Mouse (Mus musculus) left cerebral cortex, adult 9 months (tissue): ENCODE results near the gene Tnfsf13b.

ENCODE experiments used
- DNase-seq, 2 experiments: peaks; one replicate each; pipeline ENCODE4 v3.0.0; 2022; ENCODE audit warnings: low spot score in 2 of 2

Tnfsf13b gene

DNA sequence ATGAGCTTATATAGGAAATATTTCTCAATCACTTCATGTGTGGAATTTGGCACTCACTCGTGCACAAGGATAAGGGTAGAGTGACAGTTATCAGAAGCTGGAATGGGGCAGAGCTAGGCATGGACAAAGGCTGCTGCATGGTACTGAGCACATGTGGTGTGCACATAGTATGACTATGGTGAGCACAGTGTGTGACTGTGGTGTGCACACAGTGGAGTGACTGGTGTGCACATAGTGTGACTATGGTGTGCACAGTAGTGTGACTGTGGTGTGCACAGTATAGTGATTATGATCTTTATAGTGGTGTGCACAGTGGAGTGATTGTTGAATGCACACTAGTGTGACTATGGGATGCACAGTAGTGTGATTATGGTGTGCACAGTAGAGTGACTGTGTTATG lies 39.5 kb downstream of the Tnfsf13b start:
- DNase-seq: no peak

DNA sequence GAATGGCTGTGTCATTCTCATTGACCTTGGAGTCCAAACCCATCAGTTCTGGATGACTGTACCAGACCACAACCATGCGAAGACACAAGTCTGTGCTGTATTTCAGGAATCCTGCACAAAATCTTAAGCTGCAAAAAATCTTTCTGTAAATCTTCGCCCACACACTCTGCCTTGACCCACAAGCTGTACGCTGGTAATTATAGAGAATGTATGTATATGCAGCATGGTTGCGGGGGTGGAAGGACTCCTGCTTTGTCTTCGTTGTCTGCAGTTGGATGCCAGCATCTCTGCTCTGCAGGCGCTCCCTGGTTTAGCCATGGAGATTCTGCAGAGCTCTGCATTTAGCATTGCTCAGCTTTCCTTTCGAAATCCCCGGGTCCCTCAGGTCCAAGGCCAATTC lies 42.9 kb downstream of the Tnfsf13b start:
- DNase-seq: peak; percentile 81 to 85

DNA sequence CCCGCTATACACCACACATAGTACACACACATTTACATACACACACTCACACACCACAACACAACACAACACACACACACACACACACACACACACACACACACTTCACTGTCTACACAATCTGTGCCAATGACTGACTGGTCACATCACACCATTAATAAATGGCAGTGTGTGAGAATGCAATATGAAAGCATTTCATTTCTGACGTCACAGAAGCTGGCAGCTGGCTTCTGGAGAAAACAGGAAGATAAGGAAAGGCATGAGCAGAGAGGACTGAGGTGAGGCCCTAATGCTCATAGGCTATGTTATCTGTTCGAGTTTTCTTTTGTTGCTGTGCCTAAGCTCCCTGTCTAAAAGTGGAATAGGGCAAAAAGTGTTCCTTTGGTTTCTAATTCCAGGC lies 45.3 kb downstream of the Tnfsf13b start:
- DNase-seq: no peak

DNA sequence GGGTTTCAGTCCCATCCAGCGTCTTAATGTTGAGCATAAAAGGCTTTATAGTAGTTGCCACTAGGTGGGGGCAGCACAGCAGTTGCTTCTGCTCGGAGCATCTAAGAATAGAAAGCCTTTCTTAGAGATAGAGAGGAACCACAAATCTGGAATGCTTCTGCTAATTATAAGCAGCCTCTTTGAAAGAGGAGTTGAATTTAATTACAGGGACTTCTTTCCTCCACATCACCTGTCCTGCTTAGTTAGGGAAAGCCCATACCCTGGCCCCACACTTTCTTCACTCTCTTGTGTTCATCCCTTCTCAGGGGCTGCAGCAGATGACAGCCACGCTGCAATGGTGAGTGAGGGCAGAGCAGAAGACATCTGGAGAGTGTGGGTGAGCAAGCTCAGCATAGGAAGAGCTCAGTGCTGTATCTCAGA lies 47.3 kb downstream of the Tnfsf13b start:
- peak; percentile 54 to 71 for DNase-seq

DNA sequence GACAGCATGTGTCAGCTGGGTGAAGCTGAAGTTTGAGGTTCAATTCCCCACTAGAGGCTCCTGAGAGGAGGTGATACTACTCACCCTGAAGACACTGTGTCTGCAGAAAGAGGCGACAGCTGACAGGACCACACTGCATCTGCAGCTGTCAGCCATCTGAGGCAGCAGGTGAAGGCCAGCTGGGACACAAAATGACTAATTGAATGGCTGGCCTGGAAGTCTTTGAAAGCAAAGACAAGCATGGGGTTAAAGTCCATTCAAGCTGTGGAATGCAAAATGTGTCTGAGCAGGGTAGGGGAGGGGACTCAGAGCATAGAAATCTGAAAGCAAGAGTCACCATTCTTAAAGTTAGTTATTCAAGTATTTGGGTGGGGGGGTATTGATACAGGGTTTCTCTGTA lies 54.7 kb downstream of the Tnfsf13b start:
- DNase-seq: no peak

DNA sequence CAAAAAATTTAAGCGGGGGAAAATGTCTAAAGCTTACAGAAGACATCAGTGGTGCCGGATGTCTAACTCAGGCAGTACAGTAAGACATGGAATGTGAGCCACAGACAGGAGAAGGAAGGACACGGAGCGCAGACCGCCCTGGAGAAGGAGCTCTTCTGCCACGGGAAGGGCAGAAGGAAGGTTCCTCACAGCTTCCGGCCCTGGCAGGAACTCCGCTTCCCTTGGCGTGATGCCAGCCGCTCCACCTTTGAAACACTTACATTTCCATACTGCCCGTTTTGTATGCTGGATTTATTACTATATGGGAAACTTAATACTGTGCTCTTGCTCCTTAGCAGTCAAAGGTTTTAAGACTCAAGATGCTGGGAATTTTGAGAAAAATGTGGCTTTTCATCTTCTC lies 60.6 kb downstream of the Tnfsf13b start:
- no peak for DNase-seq

DNA sequence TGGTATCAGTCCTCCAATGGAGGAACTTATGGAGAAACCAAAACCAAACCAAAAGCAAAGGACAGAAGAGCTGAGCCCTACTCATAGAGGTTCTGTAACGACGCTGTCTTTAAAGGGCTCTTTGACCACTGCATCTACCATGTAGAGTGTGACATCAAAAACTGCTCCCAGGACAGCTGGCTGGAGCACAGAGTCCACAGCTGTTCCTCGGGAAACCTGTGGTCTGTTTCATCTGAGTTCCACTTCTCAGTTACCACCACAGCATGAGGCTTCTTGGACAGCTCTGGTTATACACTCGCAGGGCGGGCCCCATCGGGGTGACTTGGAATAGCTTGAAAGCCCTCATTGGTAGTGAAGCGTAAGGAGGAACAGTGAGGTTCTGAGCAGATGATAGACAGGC lies 61.5 kb downstream of the Tnfsf13b start:
- no peak for DNase-seq

DNA sequence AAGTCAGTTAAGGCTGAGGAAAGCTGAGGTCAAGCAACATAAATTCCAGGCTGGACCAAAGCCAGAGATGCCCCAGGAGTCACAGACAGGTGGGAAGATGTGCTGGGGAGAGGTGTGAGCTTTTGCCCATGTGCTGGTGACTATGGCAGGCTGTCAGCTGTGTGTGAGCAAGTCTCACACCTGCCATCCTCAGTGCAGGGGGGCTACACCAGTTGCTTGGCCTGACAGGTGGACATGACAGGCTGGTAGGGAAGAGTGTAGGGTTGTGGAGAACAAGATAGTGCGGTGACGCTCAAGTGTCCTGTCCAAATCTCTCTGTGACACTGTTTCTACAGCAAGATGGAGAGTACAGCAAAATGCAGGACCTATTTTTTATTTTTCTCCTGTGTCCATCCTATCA lies 66.1 kb downstream of the Tnfsf13b start:
- no peak for DNase-seq
